Comparison of ENCODE assay signal across 8 mouse cellular contexts in genomic region chr4:40182651-40183320, GRCm38 (mm10). TPM values are rescaled to one million over a fixed set of nuclear protein-coding genes. Genes with fewer than 3 reads are reported as not detected.
DNase-seq lines count a peak whose midpoint lies in the region; ATAC-seq and TF ChIP-seq lines count a peak whose summit lies in the region.

No protein-coding gene starts in this region.

- no peak overlapping the region for H3K9ac ChIP-seq in MEL (ENCODE audit: control insufficient read depth, low read depth, low read length, poor library complexity, severe bottlenecking)
- no peak overlapping the region for H3K9ac ChIP-seq in hindbrain, embryonic 15.5 days

- no peak for TF ChIP-seq EP300 in MEL (IDR thresholded peaks at IDR 0.05; ENCODE audit: low read depth in 1 of 2, low read length in 2 of 2)

- ATAC-seq in hindbrain, embryonic 15.5 days (ENCODE audit: low FRiP score, low read depth): peak; percentile 38; the same call in 1 of the 2 replicates

- TF ChIP-seq POLR2A in MEL (IDR thresholded peaks at IDR 0.05; ENCODE audit: control insufficient read depth in 1 of 2, insufficient read depth in 1 of 2, low read depth in 1 of 2, low read length in 2 of 2, poor library complexity in 1 of 2): no peak

- 44% methylated on average over 14 of the region's 14 CpGs for WGBS in hindbrain, embryonic 15.5 days

- H3K36me3 ChIP-seq in MEL (ENCODE audit: control insufficient read depth in 1 of 2, insufficient read depth in 2 of 2, low read length in 2 of 2): peaks cover 0 to 4% of the 10 kb centered on the region in 2 experiments; a peak in 2 of 4 replicates
- H3K36me3 ChIP-seq in hindbrain, embryonic 15.5 days: peaks cover 82% of the 10 kb centered on the region

- peak; percentile 81 for DNase-seq in MEL (ENCODE audit: low read depth, low spot score)
- peak; percentile 66 for DNase-seq in brain, adult 2 months (ENCODE audit: low read depth, low spot score)
- peak; percentile 15 for DNase-seq in fibroblast of lung, adult 2 months (ENCODE audit: low read depth)
- DNase-seq in layer of hippocampus, postnatal 25 days (ENCODE audit: extremely low spot score in 1 of 2, low spot score in 1 of 2): peak; percentile 36 to 83
- peak; percentile 86 for DNase-seq in lung, postnatal 36 days
- peak; percentile 71 to 75 for DNase-seq in right cerebral cortex, adult 2 months (ENCODE audit: low spot score in 2 of 2)
- DNase-seq in urinary bladder, postnatal 4 days (ENCODE audit: low spot score in 2 of 2): peak; percentile 23 to 71

- no peak overlapping the region for H3K4me2 ChIP-seq in hindbrain, embryonic 15.5 days

- H3K4me1 ChIP-seq in MEL (ENCODE audit: control insufficient read depth in 1 of 2, insufficient read depth in 2 of 2, low read length in 2 of 2): peaks cover 2% of the 10 kb centered on the region in 2 experiments; a peak in 2 of 4 replicates
- H3K4me1 ChIP-seq in hindbrain, embryonic 15.5 days (replicated peaks): no peaks in the 10 kb centered on the region

- peak; percentile 72 to 82 (median 77) for TF ChIP-seq CTCF in MEL (IDR thresholded peaks at IDR 0.05 in 2 of 3, conservative IDR thresholded peaks at IDR 0.05 in 1 of 3; ENCODE audit: control insufficient read depth in 1 of 3, insufficient read depth in 1 of 3, low read depth in 2 of 3, low read length in 3 of 3, poor library complexity in 1 of 3, severe bottlenecking in 1 of 3)

- H3K4me3 ChIP-seq in MEL (ENCODE audit: control insufficient read depth in 1 of 2, insufficient read depth in 1 of 2, low read depth in 2 of 2, low read length in 2 of 2): no peak overlapping the region
- no peak overlapping the region for H3K4me3 ChIP-seq in hindbrain, embryonic 15.5 days

- no peaks in the 10 kb centered on the region for H3K9me3 ChIP-seq in MEL (replicated peaks; ENCODE audit: insufficient read depth, low read length)
- H3K9me3 ChIP-seq in hindbrain, embryonic 15.5 days: no peaks in the 10 kb centered on the region

- H3K79me2 ChIP-seq in MEL (ENCODE audit: control insufficient read depth, insufficient read depth, low read length, poor library complexity): no peaks in the 10 kb centered on the region

- H3K27me3 ChIP-seq in MEL (ENCODE audit: control insufficient read depth in 1 of 2, insufficient read depth in 2 of 2, low read length in 2 of 2): no peaks in the 10 kb centered on the region
- no peaks in the 10 kb centered on the region for H3K27me3 ChIP-seq in hindbrain, embryonic 15.5 days

- TF ChIP-seq RAD21 in MEL (IDR thresholded peaks at IDR 0.05; ENCODE audit: low read depth, low read length): peak; percentile 50

- no peak overlapping the region for H3K27ac ChIP-seq in MEL (ENCODE audit: control insufficient read depth, low read depth, low read length)
- H3K27ac ChIP-seq in hindbrain, embryonic 15.5 days (replicated peaks): no peak overlapping the region

TF ChIP-seq in MEL, 35 proteins besides CTCF, POLR2A, EP300 and RAD21:
- no peak for TF ChIP-seq ETS1 (IDR thresholded peaks at IDR 0.05; ENCODE audit: low read depth, low read length)
- no peak for TF ChIP-seq NELFE (IDR thresholded peaks at IDR 0.05; ENCODE audit: low read depth, low read length)
- TF ChIP-seq MEF2A (IDR thresholded peaks at IDR 0.05; ENCODE audit: extremely low read depth, insufficient replicate concordance, low read depth, low read length, poor library complexity, severe bottlenecking): no peak
- TF ChIP-seq POLR2AphosphoS2 (IDR thresholded peaks at IDR 0.05; ENCODE audit: low read length): no peak
- TF ChIP-seq SMC3 (IDR thresholded peaks at IDR 0.05; ENCODE audit: low read depth, low read length): peak; percentile 78
- peak; percentile 44 for TF ChIP-seq ZC3H11A (IDR thresholded peaks at IDR 0.05; ENCODE audit: low read depth, low read length)
- no peak for TF ChIP-seq SIN3A (IDR thresholded peaks at IDR 0.05; ENCODE audit: low read length)

RNA-seq across cellular contexts. Expression of gene Aco1, which starts 39.9 kb away (rescaled TPM):
- total RNA-seq in MEL (2012; rRNA removed): 27.8 and 28.7 TPM in 2 replicates
- 10 to 100 TPM in 1 of 2 experiments, not detected in 1; 33.6 TPM for polyA plus RNA-seq in MEL (2012; ENCODE audit: insufficient read depth in 1 of 2, insufficient read length in 2 of 2, low read depth in 1 of 2, low replicate concordance in 2 of 2, missing spikeins in 1 of 2)
- polyA plus RNA-seq in hindbrain, embryonic 15.5 days (2015; fragmentation: Nextera tagmentation; extraction: Ambion mirVana): 45.1 and 46.8 TPM in 2 replicates
- 10 to 100 TPM; 30.9 to 34.8 TPM for total RNA-seq in layer of hippocampus, postnatal 25 days (2021)

RNA-seq across cellular contexts. Expression of gene Ddx58, which starts 56.8 kb away (rescaled TPM):
- total RNA-seq in MEL (2012; rRNA removed): 0.26 and 0.58 TPM in 2 replicates
- polyA plus RNA-seq in MEL (2012; ENCODE audit: insufficient read depth in 1 of 2, insufficient read length in 2 of 2, low read depth in 1 of 2, low replicate concordance in 2 of 2, missing spikeins in 1 of 2): 1 to 10 TPM in 1 of 2 experiments, not detected in 1; 1.0 TPM
- polyA plus RNA-seq in hindbrain, embryonic 15.5 days (2015; fragmentation: Nextera tagmentation; extraction: Ambion mirVana): 3.3 TPM in 2 replicates
- 1 to 10 TPM; 3.2 to 3.6 TPM for total RNA-seq in layer of hippocampus, postnatal 25 days (2021)

Comparison
In these comparisons a context has a peak if more than half of its experiments do, and no peak if none do; other contexts are left out.
1. DNase-seq: peak in every context shown above with its lines; median percentile 86 in lung, postnatal 36 days; 81 in MEL; 73 in right cerebral cortex, adult 2 months; 66 in brain, adult 2 months; 60 in layer of hippocampus, postnatal 25 days; 47 in urinary bladder, postnatal 4 days; 15 in fibroblast of lung, adult 2 months.